Mouse (Mus musculus) liver, adult 2 months (tissue): Measurements from ENCODE around the gene Mospd3.

Experiments
- CTCF ChIP-seq: fragments of 200-500 bp; IDR thresholded peaks from 2 replicates; pipeline ENCODE4 v1.5.1; 2011; ENCODE audit warnings: low read depth, low read length, control low read depth
- POLR2A ChIP-seq: fragments of 200-500 bp; IDR thresholded peaks from 2 replicates; pipeline ENCODE4 v1.6.1; 2011; ENCODE audit warnings: low read length, control low read depth; ENCODE audit not compliant: insufficient read depth; ENCODE audit errors: extremely low read depth

DNA sequence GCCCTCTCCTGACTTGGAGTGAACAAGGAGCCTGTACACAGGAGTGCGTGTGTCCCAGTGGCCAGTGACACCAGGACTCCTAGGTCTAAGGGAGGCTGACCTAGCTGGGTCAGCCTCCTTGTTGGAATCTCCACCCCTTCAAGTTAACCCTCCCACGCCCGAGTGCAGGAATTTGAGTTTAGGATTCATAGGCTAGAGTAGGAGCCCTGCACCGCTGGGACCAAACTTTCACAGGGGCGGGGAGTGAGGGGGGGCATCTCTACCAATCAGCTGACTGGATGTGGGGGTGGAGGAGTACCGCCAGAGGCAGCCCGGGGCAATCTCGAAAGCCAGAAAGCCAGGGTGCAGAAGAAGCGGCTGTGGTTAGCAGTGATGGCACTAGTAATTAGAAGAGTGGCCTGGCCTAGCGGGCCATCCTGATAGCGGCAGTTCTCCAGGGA, 44.8 kb upstream of the Mospd3 start, which contains the start of gene Irs3:
- no peak for TF ChIP-seq CTCF
- TF ChIP-seq POLR2A, result no peak
